Mouse (Mus musculus): ENCODE data around the gene Tm9sf4.

Gene Tm9sf4

GRCm38 (mm10) chr2:153160844-153161683 is at the start of gene Tm9sf4:
Tm9sf4 (plus strand) TSS chr2:153161303.
- DNase-seq (ENCODE audit: low spot score), result peak; percentile 94

GRCm38 (mm10) chr2:153115679-153116081 is 45.4 kb upstream of the Tm9sf4 start:
- no peak for DNase-seq (ENCODE audit: low spot score)

GRCm38 (mm10) chr2:153117051-153117486 is 44.0 kb upstream of the Tm9sf4 start:
- DNase-seq (ENCODE audit: low spot score), result no peak

DNA sequence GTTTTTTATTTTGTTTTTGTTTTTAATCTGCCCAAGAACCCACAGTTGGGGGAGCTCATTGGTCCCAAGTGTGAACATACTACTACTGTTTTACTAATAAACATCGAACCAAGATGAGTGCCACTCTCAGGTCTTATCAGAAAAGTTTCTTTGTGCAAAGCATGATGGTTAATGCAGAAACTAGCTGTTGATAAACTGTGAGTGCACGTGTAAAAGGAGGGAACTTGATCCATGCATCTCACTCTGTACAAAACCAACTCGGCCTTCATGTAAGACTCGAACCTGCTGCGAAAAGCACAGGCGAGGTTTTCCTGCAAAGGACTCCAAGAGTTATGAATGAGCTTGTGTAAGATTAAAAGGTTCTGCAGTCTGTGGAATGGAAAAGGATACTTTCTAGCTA is 41.6 kb upstream of the Tm9sf4 start:
- no peak for DNase-seq (ENCODE audit: low spot score)

DNA sequence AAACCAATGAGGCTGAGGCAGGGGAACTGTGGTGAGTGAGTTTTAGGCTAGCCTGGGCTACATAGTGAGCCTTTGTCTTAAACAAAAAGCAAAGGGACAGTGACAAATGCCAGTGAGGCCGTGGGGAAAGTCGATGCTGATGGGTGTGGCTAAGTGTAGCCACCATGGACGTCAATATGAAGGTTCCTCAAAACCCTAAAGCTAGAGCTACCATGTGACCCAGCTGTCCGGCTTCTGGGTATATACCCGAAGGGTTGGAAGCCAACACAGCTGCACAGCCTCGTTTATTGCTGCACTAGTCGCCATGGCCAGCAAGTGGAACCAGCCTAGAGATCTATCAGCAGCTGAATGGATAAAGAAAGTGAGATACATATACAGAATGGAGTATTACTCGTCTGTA is 41.0 kb upstream of the Tm9sf4 start:
- no peak for DNase-seq (ENCODE audit: low spot score)

- DNase-seq (ENCODE audit: low spot score), result no peak
Observed at GRCm38 (mm10) chr2:153121821-153122615, 39.1 kb upstream of the Tm9sf4 start.

GRCm38 (mm10) chr2:153122701-153123100 is 38.4 kb upstream of the Tm9sf4 start:
- no peak for DNase-seq (ENCODE audit: low spot score)

GRCm38 (mm10) chr2:153125875-153126274 is 35.2 kb upstream of the Tm9sf4 start:
- no peak for DNase-seq (ENCODE audit: low spot score)

- peak; percentile 53 for DNase-seq (ENCODE audit: low spot score)
Observed at GRCm38 (mm10) chr2:153131019-153131418, 30.1 kb upstream of the Tm9sf4 start.

DNA sequence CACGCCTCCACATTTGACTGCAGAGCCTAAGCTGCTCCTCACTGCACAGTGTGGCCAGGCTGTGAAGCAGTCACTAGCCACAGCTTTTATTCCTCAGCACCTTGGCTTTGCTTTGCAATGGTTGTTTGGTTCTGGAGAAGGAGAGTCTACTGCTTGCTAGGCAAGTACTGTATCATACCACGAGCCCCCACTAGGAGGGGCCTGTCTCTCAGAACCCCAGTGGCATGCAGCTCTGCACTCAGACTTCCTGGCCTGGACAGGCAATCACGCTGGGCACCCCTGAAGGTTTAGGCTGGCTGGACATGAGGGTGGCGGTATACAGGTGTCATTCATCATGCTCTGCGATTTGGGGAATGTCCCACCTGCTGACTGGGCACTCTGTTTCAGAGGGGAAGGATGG is 26.9 kb upstream of the Tm9sf4 start:
- DNase-seq (ENCODE audit: low spot score), result peak; percentile 19

DNA sequence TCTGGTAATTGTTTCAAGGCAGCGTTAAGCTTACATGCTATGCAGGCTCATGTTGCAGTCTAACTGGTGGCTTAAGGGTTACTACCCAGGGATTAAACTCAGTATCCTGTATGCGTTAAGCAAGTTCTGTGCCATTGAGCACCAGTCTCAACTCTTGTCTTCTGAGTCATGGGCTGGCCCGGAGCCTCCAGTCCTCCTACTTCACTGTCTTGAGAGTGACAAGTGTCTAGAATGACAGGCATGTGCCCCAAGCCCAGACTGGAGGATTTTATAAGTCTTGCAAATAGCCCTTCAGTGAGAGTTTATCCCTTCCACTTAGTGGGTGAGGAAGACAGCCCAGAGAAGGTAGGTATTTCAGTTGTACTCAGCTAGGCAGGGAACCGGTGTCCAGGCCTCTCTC is 24.9 kb upstream of the Tm9sf4 start:
- DNase-seq (ENCODE audit: low spot score), result no peak

DNA sequence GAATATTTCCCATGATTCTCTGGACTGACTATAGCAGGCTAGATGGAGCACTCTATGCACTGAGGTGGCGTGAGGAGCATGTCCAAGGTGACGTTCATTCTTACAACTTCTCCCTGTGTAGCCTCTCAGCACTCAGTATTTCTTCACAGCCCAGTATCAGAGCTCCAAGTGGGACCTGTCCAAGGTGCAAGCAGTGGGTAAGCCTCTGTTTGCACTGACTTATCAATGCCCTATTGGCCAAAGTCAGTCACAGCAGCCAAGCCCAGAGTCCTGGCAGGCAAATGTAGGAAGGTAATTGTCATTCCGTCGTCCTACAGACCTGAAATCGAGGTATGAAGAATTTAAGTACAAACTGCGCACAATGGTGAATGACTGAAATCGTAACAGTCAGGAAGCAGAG is 21.9 kb upstream of the Tm9sf4 start:
- no peak for DNase-seq (ENCODE audit: low spot score)

GRCm38 (mm10) chr2:153139996-153140613 is 21.0 kb upstream of the Tm9sf4 start:
- DNase-seq (ENCODE audit: low spot score), result no peak

- DNase-seq (ENCODE audit: low spot score), result peak; percentile 80
Observed at GRCm38 (mm10) chr2:153142620-153143199, 18.4 kb upstream of the Tm9sf4 start.

DNA sequence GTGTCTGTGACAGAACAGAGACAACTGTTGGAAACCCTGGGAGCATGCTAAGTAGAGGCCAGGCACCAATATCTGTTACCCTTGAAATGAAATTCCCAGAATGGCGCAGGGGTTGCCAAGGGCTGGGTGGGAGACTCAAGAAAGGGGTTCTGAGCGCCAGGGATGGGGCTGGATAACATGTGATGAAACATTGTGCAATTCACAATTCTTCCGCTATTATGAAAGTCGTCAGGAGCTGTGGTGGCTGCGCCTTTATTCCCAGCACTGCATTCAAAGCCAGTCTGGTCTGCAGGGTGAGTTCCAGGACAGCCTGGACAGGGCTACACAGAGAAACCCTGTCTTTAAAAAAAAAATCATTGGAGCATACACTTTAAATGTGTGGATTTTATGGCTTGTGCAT is 15.8 kb upstream of the Tm9sf4 start:
- no peak for DNase-seq (ENCODE audit: low spot score)

DNA sequence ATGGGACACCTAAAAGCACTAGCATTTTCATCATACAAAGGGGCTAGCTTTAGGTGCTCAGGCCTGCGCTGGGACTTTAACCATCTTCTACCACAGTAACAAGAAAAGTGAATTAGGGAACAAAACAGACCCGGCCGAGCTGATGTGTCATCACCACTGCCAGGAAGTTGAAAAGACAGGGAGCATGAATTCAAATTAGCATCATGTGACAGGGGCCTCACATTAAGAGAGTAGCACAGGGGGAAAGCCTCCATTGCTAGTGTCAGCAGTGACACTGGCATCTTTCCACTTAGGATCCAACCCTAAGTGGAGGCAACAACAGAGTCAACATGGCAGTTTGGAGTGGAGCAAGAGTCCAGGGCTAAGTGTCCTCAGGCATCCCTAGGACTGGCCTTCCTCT is 13.9 kb upstream of the Tm9sf4 start:
- DNase-seq (ENCODE audit: low spot score), result no peak

- DNase-seq (ENCODE audit: low spot score), result peak; percentile 83
Observed at GRCm38 (mm10) chr2:153147715-153148114, 13.4 kb upstream of the Tm9sf4 start.

DNA sequence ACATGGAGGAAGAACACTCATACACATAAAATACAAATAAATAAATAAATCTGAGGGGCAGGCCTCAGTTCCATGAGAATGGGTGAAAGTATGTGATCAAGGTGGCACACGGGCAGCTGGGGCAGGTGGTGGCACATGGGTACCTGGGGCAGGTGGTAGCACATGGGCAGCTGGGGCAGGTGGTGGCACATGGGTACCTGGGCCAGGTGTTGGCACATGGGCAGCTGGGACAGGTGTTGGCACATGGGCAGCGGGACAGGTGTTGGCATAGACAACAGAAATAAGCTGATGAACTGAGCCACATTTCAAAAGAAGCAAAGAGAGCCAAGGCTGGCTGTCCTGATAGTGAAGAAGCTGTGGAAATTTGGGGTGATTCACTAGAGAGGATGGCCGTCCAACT is 11.4 kb upstream of the Tm9sf4 start:
- no peak for DNase-seq (ENCODE audit: low spot score)

- DNase-seq (ENCODE audit: low spot score), result no peak
Observed at GRCm38 (mm10) chr2:153151026-153151425, 10.1 kb upstream of the Tm9sf4 start.

DNA sequence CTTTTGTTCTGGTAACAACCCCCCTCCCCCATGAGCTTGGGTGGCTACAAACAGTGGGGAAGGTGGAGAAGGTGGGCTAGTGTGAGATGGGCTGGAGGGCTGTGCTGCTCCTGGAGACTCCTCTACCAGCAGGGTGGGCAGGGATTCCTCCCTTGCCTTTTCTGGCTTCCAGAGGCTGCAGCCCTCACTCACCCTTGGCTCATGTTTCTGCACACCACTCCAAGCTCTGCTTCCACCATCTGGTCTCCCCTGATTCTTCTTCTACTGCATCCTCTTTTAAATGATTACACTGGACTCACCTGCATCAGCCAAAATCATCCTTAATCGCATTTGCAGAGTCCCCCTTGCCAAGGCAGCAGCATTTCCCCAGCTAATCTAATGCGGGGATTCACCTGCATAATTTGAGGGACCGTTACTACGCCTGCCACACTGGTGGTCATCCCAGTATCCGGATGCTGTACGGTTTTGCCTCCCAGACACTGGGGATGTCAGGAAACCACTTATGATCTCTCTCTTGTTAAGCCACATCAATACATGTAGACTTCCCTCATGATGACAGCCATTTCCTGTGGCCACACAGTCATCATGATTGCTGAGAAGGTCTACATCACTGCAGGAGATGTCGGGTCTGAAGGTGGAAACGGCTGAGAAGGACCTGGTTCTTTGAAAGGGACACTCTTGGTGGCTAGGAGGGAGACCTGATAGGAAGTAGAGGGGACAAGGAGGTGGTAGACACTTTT is 9.0 kb upstream of the Tm9sf4 start:
- no peak for DNase-seq (ENCODE audit: low spot score)

DNA sequence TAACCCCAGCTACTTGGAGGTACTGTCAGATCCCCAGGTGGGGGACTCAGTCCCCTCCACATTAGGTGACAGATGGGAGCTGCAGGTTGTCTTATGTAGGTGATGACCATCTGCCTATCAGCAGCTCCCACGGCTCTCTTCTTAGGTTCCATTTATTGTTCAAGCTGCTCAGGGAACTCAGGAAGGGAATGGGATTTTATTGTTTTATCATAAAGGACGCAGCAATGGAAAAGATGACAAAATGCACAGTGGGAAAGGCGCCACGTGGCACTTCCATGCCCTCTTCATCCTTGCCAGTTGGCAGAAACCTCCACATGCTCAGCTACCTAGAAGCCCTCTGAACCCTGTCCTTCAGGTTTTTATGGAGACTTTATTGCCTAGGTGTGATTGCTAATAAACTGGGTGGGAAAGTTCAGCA is 8.1 kb upstream of the Tm9sf4 start:
- DNase-seq (ENCODE audit: low spot score), result no peak

DNA sequence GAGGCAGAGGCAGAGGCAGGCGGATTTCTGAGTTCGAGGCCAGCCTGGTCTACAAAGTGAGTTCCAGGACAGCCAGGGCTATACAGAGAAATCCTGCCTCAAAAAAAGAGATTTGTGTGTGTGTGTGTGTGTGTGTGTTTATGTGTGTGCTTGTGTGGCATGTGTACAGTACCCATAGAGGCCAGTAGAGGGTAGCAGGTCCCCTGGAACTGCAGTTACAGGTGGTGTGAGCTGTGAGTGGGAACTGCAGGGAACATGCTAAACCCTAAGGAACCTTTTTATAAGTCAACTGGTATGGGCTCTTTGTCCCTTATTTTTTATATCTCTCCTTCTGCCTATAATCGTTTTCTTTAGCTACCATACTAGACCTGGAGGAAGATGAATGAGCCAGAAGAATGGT is 3.8 kb upstream of the Tm9sf4 start:
- DNase-seq (ENCODE audit: low spot score), result peak; percentile 24

Measured in retina, embryonic 14.5 days (tissue).